Mouse (Mus musculus) thymus, postnatal 36 days (tissue): ENCODE data around the gene Msh3.
"Not testable (repeated sequence)": the region's sequence is repeated elsewhere in the genome, so short reads cannot be mapped to it uniquely, and the experiment has no call there.

Experiments used
- DNase-seq, 2 experiments: peaks; one replicate each; pipeline ENCODE4 v3.0.0; 2022; ENCODE audit warnings: mixed read lengths in 2 of 2

Msh3 gene

GRCm38 (mm10) chr13:92246966-92247365 is 107.8 kb downstream of the Msh3 start:
- no peak for DNase-seq

DNA sequence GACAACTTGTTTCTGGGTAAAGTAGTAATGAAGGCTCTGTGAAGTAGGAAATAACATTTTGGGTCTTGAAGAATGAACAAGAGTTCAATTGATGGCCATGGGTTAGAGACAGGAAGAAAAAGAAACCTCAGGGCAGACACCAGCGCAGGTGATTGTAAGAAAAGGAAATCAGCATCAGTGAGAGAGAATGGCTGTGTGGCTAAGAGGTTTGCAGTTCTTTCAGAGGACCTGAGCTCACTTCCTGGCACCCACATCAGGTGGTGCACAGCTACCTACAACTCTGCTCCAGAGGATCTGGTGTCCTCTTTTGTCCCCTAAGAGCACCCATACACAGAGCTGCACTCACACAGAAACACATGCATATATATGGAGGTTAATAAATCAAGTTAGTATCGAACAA is 110.1 kb downstream of the Msh3 start:
- DNase-seq: no peak

GRCm38 (mm10) chr13:92241426-92241825 is 113.4 kb downstream of the Msh3 start:
- DNase-seq: no peak

DNA sequence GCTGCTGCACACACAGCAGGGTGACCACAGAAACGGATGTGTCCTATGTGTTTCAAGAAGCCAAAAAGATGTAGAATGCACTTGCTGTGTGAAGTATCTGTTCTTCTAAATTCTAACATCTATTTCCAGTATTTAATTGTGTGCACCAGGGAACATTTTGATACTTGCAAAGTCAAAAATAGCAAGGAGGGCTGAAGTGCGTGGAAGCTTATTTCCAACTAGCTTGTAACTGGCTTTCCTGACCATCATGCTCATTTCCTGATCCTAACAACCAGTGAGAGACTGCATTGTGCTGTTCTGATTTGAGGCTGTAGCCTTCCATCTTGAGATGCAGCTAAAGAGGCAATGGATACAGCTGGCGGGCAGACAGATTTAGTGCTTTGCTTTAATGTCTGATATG is 116.9 kb downstream of the Msh3 start:
- DNase-seq: no peak

DNA sequence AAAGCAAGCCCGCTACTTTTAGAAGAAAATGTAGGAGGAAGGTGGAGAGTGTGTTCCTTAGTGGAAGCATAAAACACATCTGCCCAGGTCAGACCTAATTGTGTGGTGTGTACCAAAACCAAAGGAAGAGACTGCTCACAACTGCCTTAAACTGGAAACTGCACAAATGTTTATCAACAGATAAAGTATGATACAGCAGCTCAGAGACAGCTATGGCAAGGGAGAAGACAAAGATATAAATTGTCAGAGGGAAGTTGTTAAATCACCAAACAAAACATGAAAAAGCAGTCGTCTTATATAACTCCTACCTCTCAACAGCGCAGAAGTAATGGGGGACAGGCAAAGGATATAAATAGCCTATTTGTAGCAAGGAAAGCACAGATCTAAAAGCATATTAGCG is 117.8 kb downstream of the Msh3 start:
- DNase-seq: no peak

GRCm38 (mm10) chr13:92232076-92232938 is 122.5 kb downstream of the Msh3 start:
- no peak for DNase-seq

DNA sequence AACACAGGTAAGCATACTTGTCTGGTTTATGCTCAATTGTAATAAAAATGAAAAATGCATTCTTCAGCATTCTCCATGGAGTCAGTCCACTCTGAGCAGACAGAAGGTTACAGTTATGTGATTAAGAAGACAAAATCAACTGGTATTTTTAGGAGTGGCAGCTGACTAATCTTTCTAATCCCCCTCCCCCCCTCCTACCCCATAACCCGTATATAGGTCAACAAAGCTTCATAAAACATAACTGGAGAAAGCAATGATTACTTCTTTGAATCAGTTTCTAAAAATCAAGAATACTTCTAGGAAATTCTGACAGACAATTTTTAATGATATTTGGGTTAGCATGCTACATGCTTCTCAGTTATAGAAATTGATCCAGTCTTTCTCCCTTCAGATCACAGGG is 126.8 kb downstream of the Msh3 start:
- no peak for DNase-seq

- DNase-seq: no peak
These were observed 131.2 kb downstream of the Msh3 start for GRCm38 (mm10) chr13:92223567-92223966.

GRCm38 (mm10) chr13:92222763-92223162 is 132.0 kb downstream of the Msh3 start:
- no peak for DNase-seq

GRCm38 (mm10) chr13:92219774-92220173 is 135.0 kb downstream of the Msh3 start:
- no peak for DNase-seq

DNA sequence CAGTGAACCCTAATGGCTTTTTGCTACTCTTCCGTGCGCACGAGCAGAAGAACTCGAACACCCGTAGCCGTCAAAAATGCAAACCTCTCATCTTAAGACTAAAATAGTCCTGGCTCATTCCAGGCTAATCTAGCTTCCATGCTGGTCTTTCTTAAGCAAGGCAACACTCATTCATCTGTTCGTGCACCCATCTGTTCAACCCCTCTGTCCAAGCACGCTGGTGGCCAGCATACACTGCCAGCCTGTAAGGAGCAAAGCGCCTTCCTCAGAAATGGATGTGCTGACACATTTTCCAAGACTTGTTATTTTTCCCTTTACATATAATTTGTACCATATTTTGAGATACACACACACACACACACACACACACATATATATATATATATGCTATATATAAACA is 137.6 kb downstream of the Msh3 start:
- DNase-seq: no peak

DNA sequence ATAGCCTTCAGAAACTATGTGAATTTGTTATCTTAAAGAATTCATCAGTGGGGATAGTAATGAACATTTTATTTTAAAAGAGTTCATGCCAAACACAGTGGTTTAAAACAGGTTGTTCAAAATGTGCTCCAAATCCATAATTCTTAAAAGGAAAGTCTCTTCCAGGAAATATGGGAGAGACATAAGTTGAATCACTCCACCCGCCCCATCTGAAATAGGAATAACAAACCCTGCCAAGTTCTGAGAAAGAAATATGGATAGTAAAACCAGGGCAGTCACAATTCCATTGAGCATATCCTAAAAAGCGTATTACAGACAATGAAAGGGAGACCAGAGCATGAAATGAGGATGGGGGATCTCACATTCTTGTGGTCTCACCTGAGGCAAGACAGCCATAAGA is 157.9 kb downstream of the Msh3 start:
- no peak for DNase-seq

DNA sequence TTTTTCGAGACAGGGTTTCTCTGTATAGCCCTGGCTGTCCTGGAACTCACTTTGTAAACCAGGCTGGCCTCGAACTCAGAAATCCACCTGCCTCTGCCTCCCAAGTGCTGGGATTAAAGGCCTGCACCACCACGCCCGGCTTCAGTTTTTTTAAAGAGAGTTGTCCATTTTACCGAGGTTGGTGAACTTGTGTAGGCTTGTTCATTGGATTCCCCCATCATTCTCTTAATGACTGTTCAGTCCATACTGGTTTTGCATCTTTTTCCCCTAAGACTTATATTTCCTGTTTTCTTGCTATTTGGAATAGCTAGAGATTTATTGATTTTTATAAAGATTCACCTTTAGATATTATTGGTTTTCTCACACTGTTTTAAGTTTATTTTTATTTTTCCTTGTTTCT is 161.0 kb downstream of the Msh3 start:
- DNase-seq: not testable (repeated sequence)

- DNase-seq: not testable (repeated sequence)
These were observed 182.1 kb downstream of the Msh3 start for GRCm38 (mm10) chr13:92172686-92173085.
